Mouse (Mus musculus) forebrain, embryonic 11.5 days (tissue): ENCODE results near the gene Cops9. TPM values are rescaled to one million over a fixed set of nuclear protein-coding genes. Genes with fewer than 3 reads are reported as not detected.

Source experiments
- ATAC-seq: fragments of 200-750 bp; cut with Nextera tagmentation; replicated peaks from 2 replicates; pipeline ENCODE4 v1.8.0; 2017; ENCODE audit warnings: moderate TSS enrichment; ENCODE audit not compliant: low FRiP score
- DNase-seq: peaks from one replicate; pipeline ENCODE4 v3.0.0-alpha.2; 2017; ENCODE audit warnings: low spot score
- H3K27ac ChIP-seq: fragments of 300-500 bp; sonication (generic); 2 replicates; pipeline ENCODE4 v1.5.1; 2014; ENCODE audit warnings: low read depth, low read length
- H3K27me3 ChIP-seq: fragments of 300-500 bp; sonication (generic); 2 replicates; pipeline ENCODE4 v1.6.1; 2014; ENCODE audit warnings: mild to moderate bottlenecking, low read length, mixed read lengths; ENCODE audit not compliant: control insufficient read depth, insufficient read depth
- H3K36me3 ChIP-seq: fragments of 300-500 bp; sonication (generic); 2 replicates; pipeline ENCODE4 v1.6.1; 2014; ENCODE audit warnings: mild to moderate bottlenecking, low read length, moderate library complexity, mixed read lengths; ENCODE audit not compliant: control insufficient read depth, insufficient read depth
- H3K4me1 ChIP-seq: fragments of 300-500 bp; sonication (generic); replicated peaks from 2 replicates; pipeline ENCODE4 v1.6.1; 2014; ENCODE audit warnings: low read length, mixed read lengths; ENCODE audit not compliant: control insufficient read depth, insufficient read depth
- H3K4me2 ChIP-seq: fragments of 300-500 bp; sonication (generic); 2 replicates; pipeline ENCODE4 v1.6.1; 2014; ENCODE audit warnings: low read depth, mild to moderate bottlenecking, low read length, moderate library complexity, mixed read lengths; ENCODE audit not compliant: severe bottlenecking
- H3K4me3 ChIP-seq: fragments of 300-500 bp; sonication (generic); 2 replicates; pipeline ENCODE4 v1.5.1; 2014; ENCODE audit warnings: low read depth, low read length
- H3K9ac ChIP-seq: fragments of 300-500 bp; sonication (generic); 2 replicates; pipeline ENCODE4 v1.6.1; 2014; ENCODE audit warnings: low read length
- H3K9me3 ChIP-seq: fragments of 300-500 bp; sonication (generic); 2 replicates; pipeline ENCODE4 v1.6.1; 2016; ENCODE audit warnings: low read length, mixed read lengths; ENCODE audit not compliant: control insufficient read depth
- WGBS: fragments of 180-500 bp; shearing (Covaris S2); extraction: QIAGEN DNeasy Blood & Tissue Kit; methylation state at CpG from one replicate; pipeline ENCODE4 v1.1.7; 2014; 5-methylcytosine and 5-hydroxymethylcytosine counted together
- polyA plus RNA-seq: library from polyadenylated mRNA; unstranded; fragments of >200 nt; fragmentation: Nextera tagmentation; extraction: Ambion mirVana; gene quantifications from 2 replicates; pipeline ENCODE4 v1.2.1, GENCODE M21; 2014

Cops9 gene
- polyA plus RNA-seq, 1 experiment from 2014 or later = 346 TPM

DNA sequence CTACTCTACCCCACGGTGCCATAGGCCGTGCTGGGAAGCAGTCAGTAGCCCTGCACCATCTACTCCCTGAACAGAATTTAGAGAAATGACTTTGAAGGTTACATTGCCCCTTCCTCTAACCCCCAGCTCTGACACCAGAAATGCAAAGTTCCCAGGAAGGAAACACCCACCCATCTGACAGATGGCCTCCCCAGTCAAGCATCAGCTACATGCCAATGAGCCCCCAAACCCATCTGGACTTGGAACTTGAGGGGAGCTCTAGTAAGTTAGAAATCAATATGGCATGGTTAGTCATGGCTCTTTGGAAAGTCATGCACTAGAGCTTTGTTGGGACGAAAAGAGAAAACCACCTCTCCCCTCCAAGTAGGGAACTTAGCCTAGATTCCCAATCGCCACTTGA, 3.0 kb downstream of the Cops9 start:
- Histone ChIP-seq H3K4me1 (peaks cover 8% of the 10 kb centered on the region; the same call in 1 of the 2 replicates), H3K4me3 (no peak overlapping the region), H3K9me3 (no peaks in the 10 kb centered on the region), H3K27me3 (no peaks in the 10 kb centered on the region), H3K4me2 (no peak overlapping the region), H3K36me3 (peaks cover 4% of the 10 kb centered on the region; the same call in 1 of the 2 replicates), H3K27ac (no peak overlapping the region), H3K9ac (no peak overlapping the region)
- ATAC-seq (no peak), DNase-seq (no peak)
- 97% methylated on average over 4 of the region's 4 CpGs for WGBS

DNA sequence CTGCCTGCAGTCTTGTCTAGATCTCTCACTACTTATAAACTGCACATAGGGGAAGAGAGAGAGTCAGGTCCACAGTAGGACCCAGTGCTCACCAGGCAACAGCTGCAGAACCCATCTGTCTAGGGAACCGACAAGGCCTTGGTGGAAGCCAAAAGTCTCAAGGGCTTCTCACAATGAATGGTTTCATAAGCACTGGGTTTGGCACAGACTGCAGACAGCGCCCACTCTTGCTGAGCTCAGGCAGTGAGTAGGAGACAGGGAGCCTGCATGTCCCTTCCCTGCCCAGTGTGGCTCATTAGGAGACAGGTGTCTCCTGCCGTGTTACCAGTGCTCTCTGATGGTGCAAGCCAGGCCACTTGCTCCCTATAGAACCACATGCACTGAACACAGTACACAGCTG, 3.6 kb downstream of the Cops9 start:
- Histone ChIP-seq H3K36me3 (peaks cover 4% of the 10 kb centered on the region; the same call in 1 of the 2 replicates), H3K4me3 (no peak overlapping the region), H3K4me2 (no peak overlapping the region), H3K27me3 (no peaks in the 10 kb centered on the region), H3K4me1 (peaks cover 8% of the 10 kb centered on the region; the same call in 1 of the 2 replicates), H3K9ac (no peak overlapping the region), H3K9me3 (no peaks in the 10 kb centered on the region), H3K27ac (no peak overlapping the region)
- peak; percentile 21 for DNase-seq
- 92% methylated on average over 3 of the region's 3 CpGs for WGBS
- ATAC-seq = no peak

GRCm38 (mm10) chr1:92637501-92638172, 4.1 kb downstream of the Cops9 start:
- DNase-seq = peak; percentile 44
- no peak overlapping the region for H3K27ac ChIP-seq
- WGBS = 89% methylated on average over 15 of the region's 15 CpGs
- no peak overlapping the region for H3K4me2 ChIP-seq
- no peaks in the 10 kb centered on the region for H3K9me3 ChIP-seq
- no peaks in the 10 kb centered on the region for H3K27me3 ChIP-seq
- H3K9ac ChIP-seq = no peak overlapping the region
- H3K36me3 ChIP-seq = peaks cover 4% of the 10 kb centered on the region; the same call in 1 of the 2 replicates
- ATAC-seq = no peak
- H3K4me1 ChIP-seq = peaks cover 8% of the 10 kb centered on the region; the same call in 1 of the 2 replicates
- no peak overlapping the region for H3K4me3 ChIP-seq

DNA sequence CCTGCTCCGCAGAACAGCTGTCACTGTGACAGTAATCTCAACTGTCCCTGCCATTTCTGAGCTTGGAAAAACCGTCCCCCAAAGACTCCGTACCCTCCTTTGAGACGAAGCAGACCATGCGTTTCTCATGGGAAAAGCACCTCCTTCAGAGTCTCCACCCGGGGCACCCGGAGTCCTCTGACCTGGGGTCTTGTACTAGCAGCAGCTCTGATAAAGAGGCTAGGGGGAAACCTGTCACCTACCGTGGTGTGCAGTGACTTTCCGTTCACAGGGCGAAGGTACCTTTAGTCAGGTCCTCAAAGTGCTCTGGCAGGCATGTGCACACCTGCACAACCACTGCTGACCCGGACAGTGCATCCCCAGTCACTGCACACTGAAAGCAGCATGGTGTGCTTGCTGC, 5.1 kb downstream of the Cops9 start:
- WGBS = 95% methylated on average over 11 of the region's 11 CpGs
- H3K4me2 ChIP-seq = no peak overlapping the region
- H3K4me3 ChIP-seq = no peak overlapping the region
- H3K9me3 ChIP-seq = no peaks in the 10 kb centered on the region
- ATAC-seq = no peak
- no peaks in the 10 kb centered on the region for H3K27me3 ChIP-seq
- H3K9ac ChIP-seq = no peak overlapping the region
- H3K4me1 ChIP-seq = peaks cover 8% of the 10 kb centered on the region; the same call in 1 of the 2 replicates
- H3K36me3 ChIP-seq = peaks cover 4% of the 10 kb centered on the region; the same call in 1 of the 2 replicates
- DNase-seq = peak; percentile 25
- no peak overlapping the region for H3K27ac ChIP-seq

- DNase-seq = peak; percentile 44
- Histone ChIP-seq H3K4me3 (no peak overlapping the region), H3K9me3 (no peaks in the 10 kb centered on the region), H3K4me1 (peaks cover 8% of the 10 kb centered on the region; the same call in 1 of the 2 replicates), H3K27ac (no peak overlapping the region), H3K27me3 (no peaks in the 10 kb centered on the region), H3K4me2 (no peak overlapping the region), H3K9ac (no peak overlapping the region), H3K36me3 (peaks cover 4% of the 10 kb centered on the region; the same call in 1 of the 2 replicates)
- no peak for ATAC-seq
- WGBS = 87% methylated on average over 8 of the region's 8 CpGs
These were observed 5.8 kb downstream of the Cops9 start for GRCm38 (mm10) chr1:92636015-92636414.

GRCm38 (mm10) chr1:92634976-92635599, 6.7 kb downstream of the Cops9 start:
- no peak overlapping the region for H3K4me2 ChIP-seq
- H3K9me3 ChIP-seq = no peaks in the 10 kb centered on the region
- 0 out of 2 replicates have a peak, but pooled peaks cover 2% of the 10 kb centered on the region for H3K4me1 ChIP-seq
- DNase-seq (peak; percentile 47), ATAC-seq (no peak)
- H3K36me3 ChIP-seq = peaks cover 4% of the 10 kb centered on the region; the same call in 1 of the 2 replicates
- 80% methylated on average over 4 of the region's 4 CpGs for WGBS
- H3K27ac ChIP-seq = peak overlapping the region; percentile 12; the same call in 1 of the 2 replicates
- no peak overlapping the region for H3K4me3 ChIP-seq
- no peak overlapping the region for H3K9ac ChIP-seq
- no peaks in the 10 kb centered on the region for H3K27me3 ChIP-seq

GRCm38 (mm10) chr1:92634569-92634968, 7.2 kb downstream of the Cops9 start:
- 81% methylated on average over 1 of the region's 1 CpGs for WGBS
- H3K27me3 ChIP-seq = no peaks in the 10 kb centered on the region
- 0 out of 2 replicates have a peak, but pooled peaks cover 2% of the 10 kb centered on the region for H3K4me1 ChIP-seq
- H3K27ac ChIP-seq = no peak overlapping the region
- H3K36me3 ChIP-seq = peaks cover 4% of the 10 kb centered on the region; the same call in 1 of the 2 replicates
- DNase-seq (peak; percentile 39), ATAC-seq (no peak)
- H3K9me3 ChIP-seq = no peaks in the 10 kb centered on the region
- no peak overlapping the region for H3K9ac ChIP-seq
- H3K4me2 ChIP-seq = no peak overlapping the region
- no peak overlapping the region for H3K4me3 ChIP-seq

DNA sequence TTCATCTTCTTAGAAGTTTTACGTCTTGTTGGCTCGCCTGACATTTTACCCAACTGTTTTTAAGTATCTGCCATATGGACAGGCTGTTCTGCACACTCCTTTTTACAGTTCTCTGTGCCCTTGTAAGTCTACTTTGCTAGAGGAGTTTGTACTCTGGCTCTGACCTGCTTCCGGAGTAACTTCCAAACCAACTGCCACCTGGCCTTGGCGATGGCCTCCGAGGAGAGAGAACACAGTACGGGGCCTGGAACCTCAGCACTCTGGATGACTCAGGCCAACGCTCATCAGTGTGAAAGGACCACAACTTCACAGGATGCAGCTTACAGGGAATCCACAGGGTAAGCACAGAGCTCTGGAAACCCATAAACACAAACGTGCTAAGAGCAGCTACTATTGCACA, 8.1 kb downstream of the Cops9 start:
- H3K4me2 ChIP-seq = no peak overlapping the region
- no peak for DNase-seq
- no peak overlapping the region for H3K27ac ChIP-seq
- H3K9me3 ChIP-seq = no peaks in the 10 kb centered on the region
- no peak for ATAC-seq
- H3K9ac ChIP-seq = no peak overlapping the region
- H3K36me3 ChIP-seq = peaks cover 4% of the 10 kb centered on the region; the same call in 1 of the 2 replicates
- no peaks in the 10 kb centered on the region for H3K27me3 ChIP-seq
- H3K4me1 ChIP-seq = 0 out of 2 replicates have a peak, but pooled peaks cover 2% of the 10 kb centered on the region
- 87% methylated on average over 8 of the region's 8 CpGs for WGBS
- no peak overlapping the region for H3K4me3 ChIP-seq
